Mouse (Mus musculus) adrenal gland, postnatal 10 days (tissue): ENCODE measurements at regions not wholly inside any gene's neighbourhood (a gene's known extent, or its start where the extent isn't known, plus 50 kb on each side); places are given as distances from the start of the nearest gene placed in this dataset.

ENCODE experiments used
- DNase-seq: peaks from one replicate; pipeline ENCODE4 v3.0.0; 2021; ENCODE audit warnings: mixed read lengths

DNA sequence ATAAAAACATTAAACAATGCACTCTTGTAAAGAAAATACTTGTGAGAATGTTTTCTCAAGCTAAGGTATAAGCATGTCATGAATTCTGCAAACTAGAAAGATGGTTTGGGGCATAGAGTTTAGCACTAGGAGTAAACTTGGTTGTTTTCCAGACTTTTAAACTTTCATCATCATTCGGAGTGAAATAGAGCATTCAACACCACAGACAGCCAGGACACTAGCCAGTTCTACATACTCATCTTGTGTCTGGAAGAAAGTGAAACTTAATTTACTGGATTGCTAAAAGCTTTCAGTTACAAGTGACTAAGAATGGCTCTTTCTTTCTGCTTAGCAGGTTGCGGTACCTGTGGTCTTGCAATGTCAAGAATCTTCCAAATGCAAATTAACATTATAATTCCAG, 119.9 kb upstream of the Kcnip4 start:
- DNase-seq, result no peak

GRCm38 (mm10) chr5:49642439-49642838, 117.7 kb upstream of the Kcnip4 start:
- DNase-seq, result peak; percentile 2

DNA sequence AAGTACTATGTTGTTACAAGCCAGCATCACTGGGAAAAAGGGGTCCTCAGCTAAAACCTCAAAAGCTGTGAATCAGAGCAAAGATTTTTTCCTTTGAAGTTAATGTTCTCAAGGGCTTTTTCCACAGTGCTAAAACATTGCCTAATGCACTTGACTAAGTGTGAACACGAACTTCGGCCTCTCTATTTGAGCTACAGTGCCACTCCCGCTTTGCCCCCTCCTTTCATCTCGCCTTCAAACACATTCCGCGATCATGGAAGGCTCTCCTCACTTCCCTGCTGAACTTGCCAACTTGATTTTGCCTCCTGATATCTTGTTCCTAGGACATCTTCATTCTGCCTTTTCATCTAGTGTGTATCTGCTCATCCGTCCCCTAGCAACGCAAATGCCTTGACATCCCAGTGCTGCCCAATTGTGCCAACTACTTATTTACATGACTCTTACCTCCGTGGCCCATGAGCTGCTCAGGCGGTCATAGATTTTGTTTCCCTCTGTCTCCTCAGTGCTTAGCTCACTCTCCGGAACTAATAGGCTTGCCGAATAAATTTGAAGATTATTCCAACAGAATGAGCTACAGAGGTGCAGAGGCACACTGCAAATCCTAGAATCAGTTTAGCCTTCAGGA, 116.6 kb upstream of the Kcnip4 start:
- DNase-seq, result no peak

- DNase-seq, result no peak
Measured at GRCm38 (mm10) chr5:49639637-49640036, 114.9 kb upstream of the Kcnip4 start.

DNA sequence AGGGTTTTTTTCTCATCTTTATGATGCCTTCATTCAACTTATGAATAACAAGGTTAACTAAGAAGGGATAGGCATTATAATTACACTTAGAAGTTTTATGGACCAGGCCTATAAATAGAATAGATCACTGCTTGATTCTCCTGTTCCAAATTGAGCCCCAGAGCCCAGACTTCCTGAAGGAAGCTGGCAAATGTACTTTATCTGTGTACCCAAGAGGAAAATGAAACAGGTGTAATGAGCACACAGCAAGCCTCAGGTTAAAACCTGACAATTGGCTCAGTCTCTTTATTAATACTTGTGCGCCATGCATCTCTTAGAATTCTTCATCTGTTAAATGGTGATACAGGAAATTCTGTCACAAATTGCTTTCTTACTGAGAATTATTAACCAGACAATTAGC, 95.4 kb upstream of the Kcnip4 start:
- no peak for DNase-seq

- no peak for DNase-seq
Measured at GRCm38 (mm10) chr5:49606761-49607160, 82.1 kb upstream of the Kcnip4 start.

GRCm38 (mm10) chr5:49580777-49581176, 56.1 kb upstream of the Kcnip4 start:
- no peak for DNase-seq

GRCm38 (mm10) chr5:49575901-49576300, 51.2 kb upstream of the Kcnip4 start:
- DNase-seq, result no peak
